Comparison of ENCODE assay signal across 8 mouse cellular contexts in genomic region chr13:56221129-56221910, GRCm38 (mm10). TPM values are rescaled to one million over a fixed set of nuclear protein-coding genes. Genes with fewer than 3 reads are reported as not detected.
DNase-seq lines count a peak whose midpoint lies in the region; ATAC-seq lines count a peak whose summit lies in the region.
"Had no signal": no experiment of that assay in that cellular context is flagged by ENCODE, and none has a peak within 500 bp of the region (broad histone marks: within the 10 kb centered on the region; RNA-seq: fewer than 3 reads in every experiment).

No protein-coding gene starts in this region.

- ATAC-seq in lung, embryonic 15.5 days (ENCODE audit: borderline replicate concordance, extremely low read depth, low FRiP score, low TSS enrichment) = peak; percentile 52
- peak; percentile 75 for ATAC-seq in neural tube, embryonic 13.5 days (ENCODE audit: low read depth)

- peaks cover 49% of the 10 kb centered on the region for H3K27me3 ChIP-seq in lung, embryonic 15.5 days
- H3K27me3 ChIP-seq in forebrain, embryonic 10.5 days (ENCODE audit: poor library complexity, severe bottlenecking) = peaks cover 98% of the 10 kb centered on the region
- peaks cover 89% of the 10 kb centered on the region for H3K27me3 ChIP-seq in neural tube, embryonic 13.5 days

- H3K9ac ChIP-seq in lung, embryonic 15.5 days = peak overlapping the region; percentile 32
- peak overlapping the region; percentile 68 for H3K9ac ChIP-seq in neural tube, embryonic 13.5 days

- no peaks in the 10 kb centered on the region for H3K9me3 ChIP-seq in lung, embryonic 15.5 days
- no peaks in the 10 kb centered on the region for H3K9me3 ChIP-seq in forebrain, embryonic 10.5 days
- no peaks in the 10 kb centered on the region for H3K9me3 ChIP-seq in neural tube, embryonic 13.5 days

- DNase-seq in lung, adult 18-20 months = no peak
- DNase-seq in forebrain, embryonic 10.5 days (ENCODE audit: extremely low spot score, low spot score) = peak; percentile 89
- peak; percentile 40 to 49 for DNase-seq in layer of hippocampus, postnatal 14 days (ENCODE audit: low spot score in 2 of 2)
- no peak for DNase-seq in urinary bladder, postnatal 36 days (ENCODE audit: low spot score in 2 of 2)
- no peak for DNase-seq in thymus, postnatal 14 days

- H3K4me1 ChIP-seq in lung, embryonic 15.5 days = peaks cover 19% of the 10 kb centered on the region
- peaks cover 71% of the 10 kb centered on the region for H3K4me1 ChIP-seq in forebrain, embryonic 10.5 days
- H3K4me1 ChIP-seq in neural tube, embryonic 13.5 days (replicated peaks) = peaks cover 47% of the 10 kb centered on the region

- 1% methylated on average over 45 of the region's 46 CpGs for WGBS in lung, embryonic 15.5 days
- WGBS in forebrain, embryonic 10.5 days = under 1% methylated on average over 46 of the region's 46 CpGs
- WGBS in neural tube, embryonic 13.5 days = under 1% methylated on average over 46 of the region's 46 CpGs

- H3K4me3 ChIP-seq in lung, embryonic 15.5 days = peak overlapping the region; percentile 38
- peak overlapping the region; percentile 49 for H3K4me3 ChIP-seq in forebrain, embryonic 10.5 days
- H3K4me3 ChIP-seq in neural tube, embryonic 13.5 days = peak overlapping the region; percentile 38
- H3K4me3 ChIP-seq: megakaryocyte, embryonic 14.5 days had no signal

- no peaks in the 10 kb centered on the region for H3K36me3 ChIP-seq in lung, embryonic 15.5 days
- no peaks in the 10 kb centered on the region for H3K36me3 ChIP-seq in forebrain, embryonic 10.5 days (replicated peaks)
- no peaks in the 10 kb centered on the region for H3K36me3 ChIP-seq in neural tube, embryonic 13.5 days

- H3K27ac ChIP-seq in lung, embryonic 15.5 days = no peak overlapping the region
- H3K27ac ChIP-seq in forebrain, embryonic 10.5 days = peak overlapping the region; percentile 95
- peak overlapping the region; percentile 73 for H3K27ac ChIP-seq in neural tube, embryonic 13.5 days (replicated peaks)

- H3K4me2 ChIP-seq in lung, embryonic 15.5 days = peak overlapping the region; percentile 93
- peak overlapping the region; percentile 77 for H3K4me2 ChIP-seq in neural tube, embryonic 13.5 days

RNA-seq across cellular contexts. Expression of gene Neurog1, which starts 30.6 kb away (rescaled TPM):
- polyA plus RNA-seq in lung, embryonic 15.5 days (2015; fragmentation: Nextera tagmentation; extraction: Ambion mirVana) = not detected in 2 replicates
- polyA plus RNA-seq in forebrain, embryonic 10.5 days (2016; fragmentation: Nextera tagmentation; extraction: Ambion mirVana) = 13.5 and 18.5 TPM in 2 replicates
- total RNA-seq in layer of hippocampus, postnatal 14 days (2021) = not detected
- polyA plus RNA-seq in neural tube, embryonic 13.5 days (2015; fragmentation: Nextera tagmentation; extraction: Ambion mirVana) = 4.5 and 5.6 TPM in 2 replicates

RNA-seq across cellular contexts. Expression of gene Tifab, which starts 42.6 kb away (rescaled TPM):
- 3.1 and 3.9 TPM in 2 replicates for polyA plus RNA-seq in lung, embryonic 15.5 days (2015; fragmentation: Nextera tagmentation; extraction: Ambion mirVana)
- polyA plus RNA-seq in forebrain, embryonic 10.5 days (2016; fragmentation: Nextera tagmentation; extraction: Ambion mirVana) = 0.97 and 1.2 TPM in 2 replicates
- 1 to 10 TPM; 1.7 to 1.8 TPM for total RNA-seq in layer of hippocampus, postnatal 14 days (2021)
- 1.5 and 1.6 TPM in 2 replicates for polyA plus RNA-seq in neural tube, embryonic 13.5 days (2015; fragmentation: Nextera tagmentation; extraction: Ambion mirVana)

Comparison
In these comparisons a context has a peak if more than half of its experiments do, and no peak if none do; other contexts are left out.
1. DNase-seq: peak in forebrain, embryonic 10.5 days (single experiment) and layer of hippocampus, postnatal 14 days (2 of 2); none in lung, adult 18-20 months (0 of 2), urinary bladder, postnatal 36 days (0 of 2) and thymus, postnatal 14 days (single experiment).
2. Peak in every context shown above with its lines, with median percentiles within 50 percentile points of each other: H3K4me3 ChIP-seq.